Mouse (Mus musculus): ENCODE measurements around the gene Sntg2.

GRCm38 (mm10) chr12:30240891-30241290 is 132.3 kb downstream of the Sntg2 start:
- TF ChIP-seq GATA1 (IDR thresholded peaks at IDR 0.05; ENCODE audit: borderline replicate concordance, low read length): no peak
- no peak for TF ChIP-seq FLI1 (IDR thresholded peaks at IDR 0.05; ENCODE audit: low read length)

All from megakaryocyte, embryonic 14.5 days (primary cell).